Mouse (Mus musculus) heart, postnatal 0 days (tissue): ENCODE measurements around the gene Jagn1.

ENCODE experiments used
- CTCF ChIP-seq: IDR thresholded peaks from 2 replicates; pipeline ENCODE4 v1.5.1; 2016; ENCODE audit warnings: antibody characterized with exemption, control low read depth, low read depth
- EP300 ChIP-seq: IDR thresholded peaks from 2 replicates; pipeline ENCODE4 v1.6.1; 2016; ENCODE audit warnings: antibody characterized with exemption, low read depth

DNA sequence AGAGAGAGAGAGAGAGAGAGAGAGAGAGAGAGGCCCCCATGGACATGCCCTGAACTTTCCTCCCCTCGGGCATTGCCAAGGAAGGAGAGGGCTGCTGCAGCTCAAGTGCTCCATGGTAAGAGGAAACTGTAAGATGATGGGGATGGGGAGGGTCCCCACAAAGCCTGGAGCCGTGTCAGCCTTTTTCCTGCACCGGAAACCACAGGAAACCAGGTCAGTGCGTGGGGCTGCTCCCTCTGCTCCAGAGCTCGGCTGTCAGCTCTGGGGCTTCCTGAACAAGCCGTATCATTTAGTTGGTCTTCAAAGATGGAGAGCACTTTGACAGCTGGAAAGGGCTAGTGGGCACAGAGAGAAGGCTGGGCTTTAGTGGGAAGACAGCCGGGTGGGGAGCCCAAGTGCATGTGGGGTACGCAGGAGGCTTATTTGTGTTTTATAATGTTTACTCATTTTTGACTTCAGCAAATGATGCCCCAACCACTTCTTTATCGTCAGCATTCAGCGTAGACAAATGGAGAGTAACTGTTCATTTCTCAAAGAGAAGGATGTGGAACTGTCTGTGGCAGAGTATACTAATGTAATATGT lies 15.7 kb downstream of the Jagn1 start, which contains the start of gene Il17re:
- no peak for TF ChIP-seq EP300
- TF ChIP-seq CTCF = no peak
